Mouse (Mus musculus) forebrain, postnatal 0 days (tissue): ENCODE measurements around the gene Cntn5. TPM values are rescaled to one million over a fixed set of nuclear protein-coding genes. Genes with fewer than 3 reads are reported as not detected.

ENCODE experiments used
- ATAC-seq: fragments of 200-750 bp; cut with Nextera tagmentation; 2 replicates; pipeline ENCODE4 v1.8.0; 2017; ENCODE audit warnings: mild to moderate bottlenecking, moderate library complexity
- DNase-seq: peaks from one replicate; pipeline ENCODE4 v3.0.0-alpha.2; 2015
- H3K27ac ChIP-seq: fragments of 300-500 bp; sonication (generic); 2 replicates; pipeline ENCODE4 v1.5.1; 2014; ENCODE audit warnings: low read depth, mild to moderate bottlenecking, antibody characterized with exemption, low read length, moderate library complexity, mixed read lengths
- H3K27me3 ChIP-seq: fragments of 300-500 bp; sonication (generic); 2 replicates; pipeline ENCODE4 v1.6.1; 2014; ENCODE audit warnings: mild to moderate bottlenecking, low read length, mixed read lengths; ENCODE audit not compliant: insufficient read depth
- H3K36me3 ChIP-seq: fragments of 300-500 bp; sonication (generic); 2 replicates; pipeline ENCODE4 v1.6.1; 2014; ENCODE audit warnings: mild to moderate bottlenecking, moderate library complexity; ENCODE audit not compliant: insufficient read depth
- H3K4me1 ChIP-seq: fragments of 300-500 bp; sonication (generic); 2 replicates; pipeline ENCODE4 v1.6.1; 2014; ENCODE audit warnings: antibody characterized with exemption; ENCODE audit not compliant: insufficient read depth
- H3K4me2 ChIP-seq: fragments of 300-500 bp; sonication (generic); 2 replicates; pipeline ENCODE4 v1.6.1; 2014; ENCODE audit warnings: low read depth, mild to moderate bottlenecking, moderate library complexity
- H3K4me3 ChIP-seq: fragments of 300-500 bp; sonication (generic); 2 replicates; pipeline ENCODE4 v1.5.1; 2014; ENCODE audit warnings: low read depth, low read length, mixed read lengths
- H3K9ac ChIP-seq: fragments of 300-500 bp; sonication (generic); 2 replicates; pipeline ENCODE4 v1.6.1; 2014; ENCODE audit warnings: mild to moderate bottlenecking
- H3K9me3 ChIP-seq: fragments of 300-500 bp; sonication (generic); 2 replicates; pipeline ENCODE4 v1.6.1; 2016; ENCODE audit warnings: low read length
- CTCF ChIP-seq: sonication (generic); IDR thresholded peaks from 2 replicates; pipeline ENCODE4 v1.5.1; 2016; ENCODE audit warnings: antibody characterized with exemption, control low read depth, low read depth
- WGBS: fragments of 180-500 bp; shearing (Covaris S2); extraction: QIAGEN DNeasy Blood & Tissue Kit; methylation state at CpG from one replicate; pipeline ENCODE4 v1.1.7; 2014; 5-methylcytosine and 5-hydroxymethylcytosine counted together
- polyA plus RNA-seq: library from polyadenylated mRNA; unstranded; fragments of >200 nt; fragmentation: Nextera tagmentation; extraction: Ambion mirVana; gene quantifications from 2 replicates; pipeline ENCODE4 v1.2.1, GENCODE M21; 2015
- total RNA-seq: library from RNA; depleted of rRNA; stranded (reverse); fragments of >200 nt; gene quantifications from 2 replicates; pipeline ENCODE4 v1.2.3, GENCODE M21; 2014

The Cntn5 gene
- total and polyA plus RNA-seq, 2 experiments from 2014 or later, result 15.5 to 25.9 TPM

GRCm38 (mm10) chr9:9819963-9820362 lies 1084.6 kb downstream of the Cntn5 start:
- ATAC-seq (no peak), DNase-seq (no peak)
- 71% methylated on average over 1 of the region's 1 CpGs for WGBS
- H3K36me3 ChIP-seq, result no peaks in the 10 kb centered on the region
- H3K4me3 ChIP-seq, result no peak overlapping the region
- H3K4me1 ChIP-seq, result no peaks in the 10 kb centered on the region
- H3K9me3 ChIP-seq, result no peaks in the 10 kb centered on the region
- H3K27ac ChIP-seq, result no peak overlapping the region
- H3K9ac ChIP-seq, result no peak overlapping the region
- TF ChIP-seq CTCF, result no peak
- H3K4me2 ChIP-seq, result no peak overlapping the region
- no peaks in the 10 kb centered on the region for H3K27me3 ChIP-seq

GRCm38 (mm10) chr9:9817477-9817876 lies 1087.1 kb downstream of the Cntn5 start:
- no peak overlapping the region for H3K4me2 ChIP-seq
- no peaks in the 10 kb centered on the region for H3K36me3 ChIP-seq
- ATAC-seq, result peak; percentile 54
- H3K27me3 ChIP-seq, result no peaks in the 10 kb centered on the region
- H3K9ac ChIP-seq, result no peak overlapping the region
- TF ChIP-seq CTCF, result no peak
- no peaks in the 10 kb centered on the region for H3K4me1 ChIP-seq
- 38% methylated on average over 2 of the region's 2 CpGs for WGBS
- no peaks in the 10 kb centered on the region for H3K9me3 ChIP-seq
- no peak overlapping the region for H3K4me3 ChIP-seq
- H3K27ac ChIP-seq, result no peak overlapping the region
- DNase-seq, result peak; percentile 64

GRCm38 (mm10) chr9:9799546-9799945 lies 1105.0 kb downstream of the Cntn5 start:
- no peaks in the 10 kb centered on the region for H3K27me3 ChIP-seq
- H3K27ac ChIP-seq, result no peak overlapping the region
- no peak for ATAC-seq
- no peak overlapping the region for H3K4me2 ChIP-seq
- H3K9me3 ChIP-seq, result no peaks in the 10 kb centered on the region
- DNase-seq, result no peak
- WGBS, result 89% methylated on average over 2 of the region's 2 CpGs
- no peak; the same call in 1 of the 2 replicates for TF ChIP-seq CTCF
- H3K36me3 ChIP-seq, result no peaks in the 10 kb centered on the region
- H3K4me1 ChIP-seq, result no peaks in the 10 kb centered on the region
- H3K9ac ChIP-seq, result no peak overlapping the region
- no peak overlapping the region for H3K4me3 ChIP-seq

- H3K4me1 ChIP-seq, result no peaks in the 10 kb centered on the region
- H3K36me3 ChIP-seq, result no peaks in the 10 kb centered on the region
- no peak overlapping the region for H3K9ac ChIP-seq
- DNase-seq (no peak), ATAC-seq (no peak)
- WGBS, result 67% methylated on average over 3 of the region's 3 CpGs
- H3K27me3 ChIP-seq, result no peaks in the 10 kb centered on the region
- H3K4me2 ChIP-seq, result no peak overlapping the region
- no peak overlapping the region for H3K27ac ChIP-seq
- H3K9me3 ChIP-seq, result no peaks in the 10 kb centered on the region
- no peak overlapping the region for H3K4me3 ChIP-seq
- TF ChIP-seq CTCF, result peak; percentile 35; the same call in 1 of the 2 replicates
Measured at GRCm38 (mm10) chr9:9783680-9784079, 1120.9 kb downstream of the Cntn5 start.

DNA sequence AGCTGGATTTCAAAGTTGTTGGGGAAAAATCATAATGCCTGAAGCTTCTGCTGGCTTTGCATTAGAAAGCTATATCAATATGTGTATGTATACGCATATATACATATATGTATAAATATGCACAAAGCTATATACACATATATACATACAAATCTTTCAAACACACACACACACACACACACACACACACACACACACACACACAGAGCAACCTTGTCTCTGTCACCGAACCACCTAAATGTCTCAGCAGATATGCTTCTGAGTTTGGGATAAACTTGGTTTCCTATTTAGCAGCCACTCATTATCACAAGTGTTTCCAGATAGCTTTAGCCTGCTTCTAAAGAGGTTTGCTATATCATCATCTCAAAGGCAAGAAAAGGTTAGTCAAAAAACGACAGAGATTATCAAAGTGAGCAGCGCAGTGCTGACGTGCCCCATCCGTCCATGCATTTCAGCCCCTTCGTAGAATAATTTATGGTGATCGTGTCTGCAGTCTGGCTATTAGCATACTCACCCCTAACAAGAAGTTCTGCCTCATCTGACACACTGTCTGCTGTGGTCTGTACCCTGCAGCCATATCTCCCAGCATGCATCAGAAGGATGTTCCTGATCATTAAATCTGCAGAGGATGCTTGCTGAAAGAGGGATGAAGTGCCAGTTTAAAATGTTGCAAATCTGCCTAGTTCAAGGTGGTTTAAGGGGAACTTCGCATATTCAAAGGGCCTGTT lies 1123.3 kb downstream of the Cntn5 start:
- TF ChIP-seq CTCF, result no peak
- Histone ChIP-seq H3K27ac (no peak overlapping the region), H3K27me3 (no peaks in the 10 kb centered on the region), H3K4me2 (no peak overlapping the region), H3K4me3 (no peak overlapping the region), H3K36me3 (no peaks in the 10 kb centered on the region), H3K9me3 (no peaks in the 10 kb centered on the region), H3K9ac (no peak overlapping the region), H3K4me1 (no peaks in the 10 kb centered on the region)
- no peak for DNase-seq
- ATAC-seq, result no peak; the same call in 1 of the 2 replicates
- 80% methylated on average over 9 of the region's 9 CpGs for WGBS

GRCm38 (mm10) chr9:9779646-9780045 lies 1124.9 kb downstream of the Cntn5 start:
- Histone ChIP-seq H3K9ac (no peak overlapping the region), H3K27ac (no peak overlapping the region), H3K9me3 (no peaks in the 10 kb centered on the region), H3K4me1 (no peaks in the 10 kb centered on the region), H3K36me3 (no peaks in the 10 kb centered on the region), H3K4me3 (no peak overlapping the region), H3K4me2 (no peak overlapping the region), H3K27me3 (no peaks in the 10 kb centered on the region)
- 51% methylated on average over 3 of the region's 3 CpGs for WGBS
- ATAC-seq (no peak), DNase-seq (no peak)
- no peak for TF ChIP-seq CTCF

- no peak for ATAC-seq
Measured at GRCm38 (mm10) chr9:9770777-9771176, 1133.8 kb downstream of the Cntn5 start.

More at GRCm38 (mm10) chr9:9770777-9771176, 1133.8 kb downstream of the Cntn5 start:
- Histone ChIP-seq H3K27ac (no peak overlapping the region), H3K9me3 (no peaks in the 10 kb centered on the region), H3K36me3 (no peaks in the 10 kb centered on the region), H3K4me3 (no peak overlapping the region), H3K9ac (no peak overlapping the region), H3K4me2 (no peak overlapping the region), H3K27me3 (no peaks in the 10 kb centered on the region), H3K4me1 (no peaks in the 10 kb centered on the region)
- TF ChIP-seq CTCF, result no peak
- DNase-seq, result no peak
- WGBS, result 78% methylated on average over 2 of the region's 2 CpGs
